In the genomic region with DNA sequence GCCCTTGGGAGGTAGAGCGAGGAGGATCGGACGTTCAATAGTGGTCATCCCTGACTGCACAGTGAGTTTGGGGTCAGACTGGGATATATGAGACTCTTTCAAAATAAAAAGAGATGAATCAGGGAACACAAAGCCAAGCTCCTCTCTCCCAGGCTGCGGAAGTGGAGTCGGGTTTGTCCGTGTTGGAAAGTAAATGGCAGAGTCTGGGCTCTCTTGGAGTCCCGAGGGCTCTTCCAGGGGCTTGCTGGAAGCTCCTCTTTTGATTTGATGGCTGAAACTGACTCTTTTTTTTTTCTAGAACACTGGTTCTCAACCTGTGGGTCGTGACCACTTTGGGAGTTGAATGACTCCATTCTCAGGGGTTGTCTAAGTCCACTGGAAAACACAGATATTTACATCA, we compare ENCODE assay signal across 1 mouse cellular context.
TF ChIP-seq lines count a peak whose summit lies in the region.

No protein-coding gene starts in this region.

TF ChIP-seq in myocyte, 11 proteins besides CTCF, POLR2A, EP300 and RAD21:
- no peak for TF ChIP-seq USF1 (IDR thresholded peaks at IDR 0.05; ENCODE audit: low read depth)
- no peak for TF ChIP-seq SRF (IDR thresholded peaks at IDR 0.05; ENCODE audit: control insufficient read depth, insufficient read length, low read depth)
- TF ChIP-seq MYOG (IDR thresholded peaks at IDR 0.05; ENCODE audit: control insufficient read depth in 1 of 3, insufficient read depth in 1 of 3, insufficient read length in 2 of 3, low read depth in 2 of 3), result no peak
- TF ChIP-seq TCF12 (IDR thresholded peaks at IDR 0.05; ENCODE audit: insufficient read depth, poor library complexity, severe bottlenecking), result no peak
- TF ChIP-seq MYOD1 (IDR thresholded peaks at IDR 0.05; ENCODE audit: control insufficient read depth in 1 of 3, insufficient read length in 2 of 3, low read depth in 2 of 3), result no peak
- TF ChIP-seq TCF3 (IDR thresholded peaks at IDR 0.05; ENCODE audit: insufficient read length, low read depth), result no peak
- TF ChIP-seq POLR2AphosphoS2 (IDR thresholded peaks at IDR 0.05; ENCODE audit: insufficient read length, low read depth), result no peak
- TF ChIP-seq MAX (IDR thresholded peaks at IDR 0.05; ENCODE audit: low read depth), result no peak
- TF ChIP-seq REST (IDR thresholded peaks at IDR 0.05; ENCODE audit: insufficient read depth, insufficient read length), result no peak
- TF ChIP-seq E2F4 (IDR thresholded peaks at IDR 0.05; ENCODE audit: insufficient read depth), result no peak
- TF ChIP-seq CEBPB (IDR thresholded peaks at IDR 0.05; ENCODE audit: insufficient read depth, poor library complexity, severe bottlenecking), result no peak
